Comparison of ENCODE assay signal across 10 mouse cellular contexts in the genomic region with DNA sequence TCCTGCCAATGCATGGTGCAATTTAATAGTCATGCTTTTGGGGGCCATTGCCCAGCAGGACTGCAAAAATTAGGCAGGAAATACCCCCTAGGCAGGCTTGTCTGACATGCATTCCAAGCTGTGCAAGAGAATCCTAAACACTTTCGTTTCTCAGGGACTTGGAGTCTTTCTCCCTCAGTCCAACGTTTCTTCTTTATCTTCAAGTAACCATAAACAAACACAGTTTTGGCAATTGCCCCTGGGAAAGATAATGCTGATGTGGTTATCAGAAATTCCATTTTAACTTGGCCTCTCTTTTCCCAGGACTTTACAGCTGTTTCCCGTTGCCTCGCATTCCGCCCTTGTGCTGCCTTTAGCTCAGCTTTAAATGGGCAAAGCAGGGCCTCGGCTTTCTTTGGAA.
DNase-seq lines count a peak whose midpoint lies in the region; ATAC-seq and TF ChIP-seq lines count a peak whose summit lies in the region.
"Had no signal": no experiment of that assay in that cellular context is flagged by ENCODE, and none has a peak within 500 bp of the region (broad histone marks: within the 10 kb centered on the region; RNA-seq: fewer than 3 reads in every experiment).

No protein-coding gene starts in this region.

- H3K4me3 ChIP-seq in kidney, postnatal 0 days (replicated peaks; ENCODE audit: low read depth, low read length): no peak overlapping the region

- WGBS in kidney, postnatal 0 days: 45% methylated on average over 6 of the region's 6 CpGs

- peak; percentile 10 to 24 for DNase-seq in kidney, adult 8-10 months
- no peak for DNase-seq in kidney, adult 18-20 months
- peak; percentile 65 for DNase-seq in heart, adult 8-10 months (ENCODE audit: low spot score)
- DNase-seq in kidney, postnatal 0 days (ENCODE audit: low spot score): peak; percentile 64
- peak; percentile 44 for DNase-seq in lung, postnatal 25 days (ENCODE audit: low spot score)
- DNase-seq in right cerebral cortex, postnatal 4 days: no peak
- no peak for DNase-seq in cerebellum, adult 8-10 months
- no peak for DNase-seq in gastrocnemius, postnatal 25 days
- DNase-seq: cerebellum, postnatal 10 days had no signal

- no peak for TF ChIP-seq CTCF in kidney, postnatal 0 days (IDR thresholded peaks at IDR 0.05; ENCODE audit: low read depth)

- H3K36me3 ChIP-seq in kidney, postnatal 0 days (ENCODE audit: insufficient read depth, low read length): no peaks in the 10 kb centered on the region

- no peak for ATAC-seq in kidney, postnatal 0 days (replicated peaks; ENCODE audit: low FRiP score, low read depth)

- H3K9ac ChIP-seq in kidney, postnatal 0 days (ENCODE audit: low read depth, low read length): no peak overlapping the region

- 0 out of 2 replicates have a peak overlapping the region, but pooled peaks have one; percentile 7 for H3K4me2 ChIP-seq in kidney, postnatal 0 days (ENCODE audit: low read length)

- 0 out of 2 replicates have a peak, but pooled peaks cover 9% of the 10 kb centered on the region for H3K4me1 ChIP-seq in kidney, postnatal 0 days (replicated peaks; ENCODE audit: insufficient read depth, low read length)

- peak overlapping the region; percentile 81 for H3K27ac ChIP-seq in kidney, postnatal 0 days
- H3K27ac ChIP-seq: macrophage had no signal

- H3K9me3 ChIP-seq in kidney, postnatal 0 days (replicated peaks; ENCODE audit: low read length): no peaks in the 10 kb centered on the region

- H3K27me3 ChIP-seq in kidney, postnatal 0 days (ENCODE audit: insufficient read depth, low read length): no peaks in the 10 kb centered on the region

Comparison
In these comparisons a context has a peak if more than half of its experiments do, and no peak if none do; other contexts are left out.
1. DNase-seq: peak in kidney, adult 8-10 months (2 of 2), heart, adult 8-10 months (single experiment), kidney, postnatal 0 days (single experiment) and lung, postnatal 25 days (single experiment); none in kidney, adult 18-20 months (single experiment), right cerebral cortex, postnatal 4 days (single experiment), cerebellum, adult 8-10 months (single experiment) and gastrocnemius, postnatal 25 days (single experiment).